21 mouse cellular contexts compared by ENCODE assay signal in the genomic region with DNA sequence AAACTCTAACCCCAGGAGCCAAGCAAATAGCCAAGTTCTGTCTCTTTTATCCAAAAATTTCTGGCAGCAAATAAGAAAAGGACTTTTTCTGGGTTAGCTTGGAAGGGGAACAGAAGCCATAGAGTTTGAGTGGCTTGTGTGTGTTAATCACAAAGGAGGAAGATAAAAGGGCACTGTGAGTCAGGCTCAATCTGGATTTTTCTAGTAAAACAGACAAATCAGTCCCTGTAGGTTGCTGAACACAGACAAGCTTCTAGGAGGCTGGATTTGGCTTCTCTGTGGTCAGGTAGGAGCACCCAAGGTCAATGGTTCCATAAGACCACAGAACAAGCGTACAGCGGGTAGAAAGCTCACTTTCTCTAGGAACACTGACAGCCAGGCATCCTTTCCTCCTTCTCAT.
"Had no signal": no experiment of that assay in that cellular context is flagged by ENCODE, and none has a peak within 500 bp of the region (broad histone marks: within the 10 kb centered on the region; RNA-seq: fewer than 3 reads in every experiment).

No protein-coding gene starts in this region.

- H3K27me3 ChIP-seq: limb, embryonic 13.5 days; liver, embryonic 12.5 days; liver, embryonic 15.5 days; lung, embryonic 15.5 days; midbrain, embryonic 13.5 days; neural tube, embryonic 13.5 days had no signal

- H3K4me2 ChIP-seq: limb, embryonic 13.5 days; liver, embryonic 12.5 days; liver, embryonic 15.5 days; lung, embryonic 15.5 days; midbrain, embryonic 13.5 days; neural tube, embryonic 13.5 days had no signal

- DNase-seq: kidney, postnatal 25 days; layer of hippocampus, adult 9-11 months; liver; lung, adult 18-20 months; lung, postnatal 10 days; lung, postnatal 36 days; thymus, adult 18-20 months; thymus, postnatal 36 days had no signal

- H3K27ac ChIP-seq: kidney, postnatal 0 days; layer of hippocampus, adult 2 months; limb, embryonic 10.5 days; limb, embryonic 13.5 days; liver, embryonic 12.5 days; liver, embryonic 15.5 days; lung, embryonic 15.5 days; midbrain, embryonic 10.5 days; midbrain, embryonic 13.5 days; neural tube, embryonic 13.5 days had no signal

- H3K36me3 ChIP-seq: limb, embryonic 10.5 days; limb, embryonic 13.5 days; liver, embryonic 12.5 days; liver, embryonic 15.5 days; lung, embryonic 15.5 days; midbrain, embryonic 10.5 days; midbrain, embryonic 13.5 days; neural tube, embryonic 13.5 days had no signal

- H3K4me1 ChIP-seq: limb, embryonic 10.5 days; liver, embryonic 12.5 days; liver, embryonic 15.5 days; lung, embryonic 15.5 days; megakaryocyte, embryonic 14.5 days; midbrain, embryonic 13.5 days; neural tube, embryonic 13.5 days had no signal

- ATAC-seq: liver, embryonic 12.5 days; midbrain, embryonic 13.5 days; midbrain, embryonic 16.5 days had no signal

- H3K9me3 ChIP-seq: limb, embryonic 10.5 days; limb, embryonic 13.5 days; liver, embryonic 12.5 days; liver, embryonic 15.5 days; lung, embryonic 15.5 days; midbrain, embryonic 10.5 days; midbrain, embryonic 13.5 days; neural tube, embryonic 13.5 days had no signal

- H3K4me3 ChIP-seq: layer of hippocampus, adult 2 months; limb, embryonic 10.5 days; limb, embryonic 13.5 days; liver, embryonic 12.5 days; liver, embryonic 15.5 days; lung, embryonic 15.5 days; megakaryocyte, embryonic 14.5 days; midbrain, embryonic 10.5 days; midbrain, embryonic 13.5 days; myocyte; neural tube, embryonic 13.5 days had no signal

- H3K9ac ChIP-seq: limb, embryonic 13.5 days; liver, embryonic 12.5 days; liver, embryonic 15.5 days; lung, embryonic 15.5 days; midbrain, embryonic 13.5 days; neural tube, embryonic 13.5 days had no signal
